Mouse (Mus musculus): ENCODE measurements at regions not wholly inside any gene's neighbourhood (a gene's known extent, or its start where the extent isn't known, plus 50 kb on each side); places are given as distances from the start of the nearest gene placed in this dataset.

GRCm38 (mm10) chr2:79159336-79159735, 95.9 kb upstream of the Itga4 start:
- 82% methylated on average over 5 of the region's 5 CpGs for WGBS
- DNase-seq (no peak), ATAC-seq (ENCODE audit: low FRiP score, low TSS enrichment) (no peak)
- H3K4me1 ChIP-seq (ENCODE audit: control insufficient read depth, insufficient read depth, low read length), result no peaks in the 10 kb centered on the region
- H3K4me3 ChIP-seq (replicated peaks; ENCODE audit: low read depth, low read length), result no peak overlapping the region
- no peak overlapping the region for H3K9ac ChIP-seq (replicated peaks; ENCODE audit: low read length)
- no peaks in the 10 kb centered on the region for H3K36me3 ChIP-seq (ENCODE audit: control insufficient read depth, insufficient read depth, low read length)
- no peak overlapping the region for H3K27ac ChIP-seq (replicated peaks; ENCODE audit: low read depth, low read length)
- H3K27me3 ChIP-seq (ENCODE audit: control insufficient read depth, insufficient read depth, low read length), result no peaks in the 10 kb centered on the region
- no peak overlapping the region for H3K4me2 ChIP-seq (ENCODE audit: low read length)
- H3K9me3 ChIP-seq (ENCODE audit: control insufficient read depth, low read length), result no peaks in the 10 kb centered on the region

- no peaks in the 10 kb centered on the region for H3K27me3 ChIP-seq (ENCODE audit: control insufficient read depth, insufficient read depth, low read length)
- H3K4me2 ChIP-seq (ENCODE audit: low read length), result no peak overlapping the region
- H3K36me3 ChIP-seq (ENCODE audit: control insufficient read depth, insufficient read depth, low read length), result no peaks in the 10 kb centered on the region
- H3K4me3 ChIP-seq (replicated peaks; ENCODE audit: low read depth, low read length), result no peak overlapping the region
- ATAC-seq (ENCODE audit: low FRiP score, low TSS enrichment), result no peak
- 52% methylated on average over 7 of the region's 7 CpGs for WGBS
- H3K4me1 ChIP-seq (ENCODE audit: control insufficient read depth, insufficient read depth, low read length), result 0 out of 2 replicates have a peak, but pooled peaks cover 3% of the 10 kb centered on the region
- no peaks in the 10 kb centered on the region for H3K9me3 ChIP-seq (ENCODE audit: control insufficient read depth, low read length)
- no peak overlapping the region for H3K9ac ChIP-seq (replicated peaks; ENCODE audit: low read length)
- DNase-seq, result no peak
- H3K27ac ChIP-seq (replicated peaks; ENCODE audit: low read depth, low read length), result no peak overlapping the region
These were observed 82.0 kb upstream of the Itga4 start for GRCm38 (mm10) chr2:79172967-79173919.

GRCm38 (mm10) chr2:79174282-79174681, 80.9 kb upstream of the Itga4 start:
- H3K4me1 ChIP-seq (ENCODE audit: control insufficient read depth, insufficient read depth, low read length), result 0 out of 2 replicates have a peak, but pooled peaks cover 3% of the 10 kb centered on the region
- no peaks in the 10 kb centered on the region for H3K27me3 ChIP-seq (ENCODE audit: control insufficient read depth, insufficient read depth, low read length)
- H3K9me3 ChIP-seq (ENCODE audit: control insufficient read depth, low read length), result no peaks in the 10 kb centered on the region
- no peak overlapping the region for H3K27ac ChIP-seq (replicated peaks; ENCODE audit: low read depth, low read length)
- no peak overlapping the region for H3K9ac ChIP-seq (replicated peaks; ENCODE audit: low read length)
- H3K4me3 ChIP-seq (replicated peaks; ENCODE audit: low read depth, low read length), result no peak overlapping the region
- 75% methylated on average over 4 of the region's 4 CpGs for WGBS
- H3K4me2 ChIP-seq (ENCODE audit: low read length), result no peak overlapping the region
- peak; percentile 35 for DNase-seq
- H3K36me3 ChIP-seq (ENCODE audit: control insufficient read depth, insufficient read depth, low read length), result no peaks in the 10 kb centered on the region
- ATAC-seq (ENCODE audit: low FRiP score, low TSS enrichment), result no peak

GRCm38 (mm10) chr2:79180782-79181181, 74.4 kb upstream of the Itga4 start:
- ATAC-seq (ENCODE audit: low FRiP score, low TSS enrichment), result no peak
- H3K27ac ChIP-seq (replicated peaks; ENCODE audit: low read depth, low read length), result no peak overlapping the region
- H3K9ac ChIP-seq (replicated peaks; ENCODE audit: low read length), result no peak overlapping the region
- no peak for DNase-seq
- H3K4me1 ChIP-seq (ENCODE audit: control insufficient read depth, insufficient read depth, low read length), result no peaks in the 10 kb centered on the region
- H3K27me3 ChIP-seq (ENCODE audit: control insufficient read depth, insufficient read depth, low read length), result no peaks in the 10 kb centered on the region
- no peak overlapping the region for H3K4me3 ChIP-seq (replicated peaks; ENCODE audit: low read depth, low read length)
- 75% methylated on average over 7 of the region's 7 CpGs for WGBS
- H3K9me3 ChIP-seq (ENCODE audit: control insufficient read depth, low read length), result no peaks in the 10 kb centered on the region
- no peaks in the 10 kb centered on the region for H3K36me3 ChIP-seq (ENCODE audit: control insufficient read depth, insufficient read depth, low read length)
- H3K4me2 ChIP-seq (ENCODE audit: low read length), result no peak overlapping the region

- Histone ChIP-seq H3K9ac (replicated peaks; ENCODE audit: low read length) (no peak overlapping the region), H3K4me3 (replicated peaks; ENCODE audit: low read depth, low read length) (no peak overlapping the region), H3K4me2 (ENCODE audit: low read length) (no peak overlapping the region), H3K4me1 (ENCODE audit: control insufficient read depth, insufficient read depth, low read length) (no peaks in the 10 kb centered on the region), H3K9me3 (ENCODE audit: control insufficient read depth, low read length) (no peaks in the 10 kb centered on the region), H3K27me3 (ENCODE audit: control insufficient read depth, insufficient read depth, low read length) (no peaks in the 10 kb centered on the region), H3K27ac (replicated peaks; ENCODE audit: low read depth, low read length) (no peak overlapping the region), H3K36me3 (ENCODE audit: control insufficient read depth, insufficient read depth, low read length) (no peaks in the 10 kb centered on the region)
- WGBS, result 78% methylated on average over 7 of the region's 7 CpGs
- no peak for ATAC-seq (ENCODE audit: low FRiP score, low TSS enrichment)
- no peak for DNase-seq
These were observed 72.1 kb upstream of the Itga4 start for GRCm38 (mm10) chr2:79183034-79183630.

- ATAC-seq (ENCODE audit: low FRiP score, low TSS enrichment), result no peak
These were observed 69.8 kb upstream of the Itga4 start for GRCm38 (mm10) chr2:79185234-79186101.

GRCm38 (mm10) chr2:79186878-79187277, 68.3 kb upstream of the Itga4 start:
- no peak for ATAC-seq (ENCODE audit: low FRiP score, low TSS enrichment)
- WGBS, result 84% methylated on average over 7 of the region's 7 CpGs

More at GRCm38 (mm10) chr2:79185234-79186101, 69.8 kb upstream of the Itga4 start:
- Histone ChIP-seq H3K4me2 (ENCODE audit: low read length) (no peak overlapping the region), H3K27ac (replicated peaks; ENCODE audit: low read depth, low read length) (no peak overlapping the region), H3K4me3 (replicated peaks; ENCODE audit: low read depth, low read length) (no peak overlapping the region), H3K36me3 (ENCODE audit: control insufficient read depth, insufficient read depth, low read length) (no peaks in the 10 kb centered on the region), H3K4me1 (ENCODE audit: control insufficient read depth, insufficient read depth, low read length) (no peaks in the 10 kb centered on the region), H3K9ac (replicated peaks; ENCODE audit: low read length) (no peak overlapping the region), H3K9me3 (ENCODE audit: control insufficient read depth, low read length) (no peaks in the 10 kb centered on the region), H3K27me3 (ENCODE audit: control insufficient read depth, insufficient read depth, low read length) (no peaks in the 10 kb centered on the region)
- peak; percentile 36 for DNase-seq
- 77% methylated on average over 11 of the region's 11 CpGs for WGBS

GRCm38 (mm10) chr2:79188511-79189193, 66.6 kb upstream of the Itga4 start:
- no peaks in the 10 kb centered on the region for H3K9me3 ChIP-seq (ENCODE audit: control insufficient read depth, low read length)
- no peak overlapping the region for H3K4me3 ChIP-seq (replicated peaks; ENCODE audit: low read depth, low read length)
- no peak for ATAC-seq (ENCODE audit: low FRiP score, low TSS enrichment)
- no peak overlapping the region for H3K27ac ChIP-seq (replicated peaks; ENCODE audit: low read depth, low read length)
- H3K4me1 ChIP-seq (ENCODE audit: control insufficient read depth, insufficient read depth, low read length), result no peaks in the 10 kb centered on the region
- no peak overlapping the region for H3K4me2 ChIP-seq (ENCODE audit: low read length)
- DNase-seq, result no peak
- 77% methylated on average over 6 of the region's 6 CpGs for WGBS
- no peaks in the 10 kb centered on the region for H3K27me3 ChIP-seq (ENCODE audit: control insufficient read depth, insufficient read depth, low read length)
- no peaks in the 10 kb centered on the region for H3K36me3 ChIP-seq (ENCODE audit: control insufficient read depth, insufficient read depth, low read length)
- no peak overlapping the region for H3K9ac ChIP-seq (replicated peaks; ENCODE audit: low read length)

More at GRCm38 (mm10) chr2:79186878-79187277, 68.3 kb upstream of the Itga4 start:
- no peak for DNase-seq
- Histone ChIP-seq H3K36me3 (ENCODE audit: control insufficient read depth, insufficient read depth, low read length) (no peaks in the 10 kb centered on the region), H3K27ac (replicated peaks; ENCODE audit: low read depth, low read length) (no peak overlapping the region), H3K4me3 (replicated peaks; ENCODE audit: low read depth, low read length) (no peak overlapping the region), H3K27me3 (ENCODE audit: control insufficient read depth, insufficient read depth, low read length) (no peaks in the 10 kb centered on the region), H3K4me2 (ENCODE audit: low read length) (no peak overlapping the region), H3K9me3 (ENCODE audit: control insufficient read depth, low read length) (no peaks in the 10 kb centered on the region), H3K9ac (replicated peaks; ENCODE audit: low read length) (no peak overlapping the region), H3K4me1 (ENCODE audit: control insufficient read depth, insufficient read depth, low read length) (no peaks in the 10 kb centered on the region)

All from midbrain, embryonic 14.5 days (tissue).